Mouse (Mus musculus) brain, adult 2 months (tissue): Measurements from ENCODE around the gene Kcnd2.
"Not testable (repeated sequence)": the region's sequence is repeated elsewhere in the genome, so short reads cannot be mapped to it uniquely, and the experiment has no call there.

Source experiments
- DNase-seq: peaks from one replicate; pipeline ENCODE4 v3.0.0; 2011; ENCODE audit warnings: low read depth, low spot score

Gene Kcnd2

GRCm38 (mm10) chr6:21215491-21216191, at the start of gene Kcnd2:
Gene Kcnd2, plus strand, starts transcription at chr6:21215503.
- DNase-seq = peak; percentile 55

- no peak for DNase-seq
These were observed 48.7 kb upstream of the Kcnd2 start for GRCm38 (mm10) chr6:21166611-21167010.

GRCm38 (mm10) chr6:21195341-21195740, 20.0 kb upstream of the Kcnd2 start:
- no peak for DNase-seq

GRCm38 (mm10) chr6:21213865-21214672, 1.2 kb upstream of the Kcnd2 start:
- DNase-seq = peak; percentile 96

- peak; percentile 94 for DNase-seq
These were observed 421 bp upstream of the Kcnd2 start for GRCm38 (mm10) chr6:21214673-21215490.

- DNase-seq = peak; percentile 69
These were observed 1.1 kb downstream of the Kcnd2 start for GRCm38 (mm10) chr6:21216206-21217020.

GRCm38 (mm10) chr6:21217156-21217555, 1.9 kb downstream of the Kcnd2 start:
- DNase-seq = peak; percentile 74

GRCm38 (mm10) chr6:21226124-21226523, 10.8 kb downstream of the Kcnd2 start:
- DNase-seq = no peak

- DNase-seq = peak; percentile 89
These were observed 43.7 kb downstream of the Kcnd2 start for GRCm38 (mm10) chr6:21259031-21259430.

GRCm38 (mm10) chr6:21267897-21268296, 52.6 kb downstream of the Kcnd2 start:
- DNase-seq = no peak

- DNase-seq = peak; percentile 36
These were observed 62.1 kb downstream of the Kcnd2 start for GRCm38 (mm10) chr6:21277343-21277933.

- DNase-seq = peak; percentile 62
These were observed 89.6 kb downstream of the Kcnd2 start for GRCm38 (mm10) chr6:21304943-21305342.

GRCm38 (mm10) chr6:21310159-21310558, 94.9 kb downstream of the Kcnd2 start:
- DNase-seq = no peak

GRCm38 (mm10) chr6:21321407-21321806, 106.1 kb downstream of the Kcnd2 start:
- DNase-seq = peak; percentile 63

- peak; percentile 73 for DNase-seq
These were observed 106.9 kb downstream of the Kcnd2 start for GRCm38 (mm10) chr6:21322211-21322610.

- DNase-seq = peak; percentile 68
These were observed 109.9 kb downstream of the Kcnd2 start for GRCm38 (mm10) chr6:21325251-21325650.

GRCm38 (mm10) chr6:21327081-21327737, 111.9 kb downstream of the Kcnd2 start:
- DNase-seq = no peak

- not testable (repeated sequence) for DNase-seq
These were observed 170.0 kb downstream of the Kcnd2 start for GRCm38 (mm10) chr6:21385298-21385697.

GRCm38 (mm10) chr6:21391776-21392175, 176.5 kb downstream of the Kcnd2 start:
- DNase-seq = peak; percentile 77

GRCm38 (mm10) chr6:21413656-21414055, 198.4 kb downstream of the Kcnd2 start:
- DNase-seq = no peak
